In the genomic region with DNA sequence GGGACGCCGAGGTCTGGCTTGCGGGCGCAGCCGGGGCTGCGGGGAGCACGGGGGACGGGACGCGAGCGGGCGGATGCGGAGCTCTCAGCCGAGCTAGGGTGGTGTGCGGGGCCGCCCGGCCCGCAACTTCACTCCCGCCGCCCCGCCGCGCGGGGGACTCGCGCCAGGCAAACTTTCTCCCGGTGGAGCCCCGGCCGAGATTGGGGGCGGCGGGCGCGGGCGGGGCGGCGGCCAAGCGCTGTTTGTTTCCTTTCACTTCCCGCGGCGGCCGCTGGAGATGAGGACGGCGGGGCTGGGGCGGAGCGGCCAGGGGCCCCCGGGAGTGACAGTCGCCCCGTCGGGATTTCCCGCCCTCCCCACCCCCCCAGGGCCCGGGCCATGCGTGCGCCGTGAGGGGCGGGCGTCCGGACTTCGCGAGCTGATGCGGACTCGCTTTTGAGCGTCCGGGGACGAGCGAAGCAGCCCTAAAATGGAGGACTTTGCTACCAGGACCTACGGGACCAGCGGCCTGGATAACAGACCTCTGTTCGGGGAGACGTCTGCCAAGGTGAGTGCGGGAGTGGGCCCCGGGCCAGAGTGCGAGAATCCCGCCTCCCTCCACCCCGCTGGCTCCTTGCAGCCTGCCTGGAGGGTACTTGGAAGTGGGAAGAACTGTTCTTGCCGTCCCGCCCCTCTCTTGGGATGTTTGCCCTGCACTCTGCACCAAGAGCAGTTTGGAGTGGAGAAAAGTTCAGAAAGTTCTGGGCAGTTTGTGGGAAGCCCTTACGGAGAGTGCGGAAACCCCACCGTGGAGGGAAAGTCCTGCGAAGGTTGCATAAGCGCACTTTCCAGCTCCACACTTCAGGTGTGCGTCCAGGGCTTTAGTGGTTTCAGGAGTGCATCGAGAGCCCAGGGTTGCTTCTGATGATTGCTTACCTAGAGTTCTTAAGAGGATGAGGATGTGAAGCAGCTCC, we compare ENCODE assay signal across 8 mouse cellular contexts. TPM values are rescaled to one million over a fixed set of nuclear protein-coding genes. Genes with fewer than 3 reads are reported as not detected.
DNase-seq lines count a peak whose midpoint lies in the region; ATAC-seq and TF ChIP-seq lines count a peak whose summit lies in the region.

No protein-coding gene starts in this region.

- H3K4me1 ChIP-seq in thymus, adult 2 months (replicated peaks; ENCODE audit: control insufficient read depth, insufficient read depth, low read length): peaks cover 10% of the 10 kb centered on the region
- peaks cover 5% of the 10 kb centered on the region for H3K4me1 ChIP-seq in hindbrain, embryonic 16.5 days (ENCODE audit: control insufficient read depth, insufficient read depth, low read depth, low read length)
- peaks cover 16% of the 10 kb centered on the region for H3K4me1 ChIP-seq in liver, embryonic 12.5 days
- H3K4me1 ChIP-seq in stomach, embryonic 14.5 days (ENCODE audit: control insufficient read depth, insufficient read depth, low read length): no peaks in the 10 kb centered on the region

- WGBS in thymus, adult 2 months: 1% methylated on average over 80 of the region's 83 CpGs
- under 1% methylated on average over 46 of the region's 83 CpGs for whole genome bisulfite sequencing in hindbrain, embryonic 16.5 days
- WGBS in liver, embryonic 12.5 days (ENCODE audit: insufficient replicate concordance): 4% methylated on average over 66 of the region's 83 CpGs
- WGBS in stomach, embryonic 14.5 days: under 1% methylated on average over 63 of the region's 83 CpGs

- H3K27ac ChIP-seq in thymus, adult 2 months (ENCODE audit: control insufficient read depth, insufficient read depth, low read length): no peak overlapping the region
- H3K27ac ChIP-seq in hindbrain, embryonic 16.5 days (ENCODE audit: low read depth, low read length): peak overlapping the region; percentile 67
- H3K27ac ChIP-seq in liver, embryonic 12.5 days: peak overlapping the region; percentile 55
- peak overlapping the region; percentile 45; the same call in 1 of the 2 replicates for H3K27ac ChIP-seq in stomach, embryonic 14.5 days (ENCODE audit: low read length)

- H3K4me2 ChIP-seq in hindbrain, embryonic 16.5 days (ENCODE audit: low read length): peak overlapping the region; percentile 76
- peak overlapping the region; percentile 91 for H3K4me2 ChIP-seq in liver, embryonic 12.5 days
- peak overlapping the region; percentile 83 for H3K4me2 ChIP-seq in stomach, embryonic 14.5 days (replicated peaks; ENCODE audit: low read depth, low read length)

- peak overlapping the region; percentile 61 for H3K4me3 ChIP-seq in thymus, adult 2 months (ENCODE audit: control insufficient read depth, insufficient read depth, low read length)
- H3K4me3 ChIP-seq in hindbrain, embryonic 16.5 days (ENCODE audit: low read length): peak overlapping the region; percentile 97
- peak overlapping the region; percentile 78 for H3K4me3 ChIP-seq in liver, embryonic 12.5 days
- H3K4me3 ChIP-seq in stomach, embryonic 14.5 days (ENCODE audit: low read depth, low read length): peak overlapping the region; percentile 79

- DNase-seq in thymus, adult 2 months: no peak
- DNase-seq in thymus, postnatal 25 days: no peak
- peak; percentile 71 for DNase-seq in cerebellum, adult 9-10 months
- DNase-seq in gastrocnemius, adult 18-20 months (ENCODE audit: low spot score): peak; percentile 36

- 0 out of 2 replicates have a peak, but pooled peaks have one; percentile 15 for TF ChIP-seq CTCF in thymus, adult 2 months (IDR thresholded peaks at IDR 0.05; ENCODE audit: borderline replicate concordance, control insufficient read depth, extremely low read depth, insufficient read depth, low read length, poor library complexity)

- no peak for TF ChIP-seq POLR2A in thymus, adult 2 months (IDR thresholded peaks at IDR 0.05; ENCODE audit: control insufficient read depth, extremely low read depth, insufficient read depth, low read length, poor library complexity)

- peak; percentile 86 for ATAC-seq in hindbrain, embryonic 16.5 days
- ATAC-seq in liver, embryonic 12.5 days: peak; percentile 75
- ATAC-seq in monocyte, adult 5-6 weeks (replicated peaks; ENCODE audit: insufficient number of reproducible peaks, low FRiP score, low TSS enrichment, poor library complexity, severe bottlenecking): peak; percentile 13; the same call in 1 of the 2 replicates
- peak; percentile 81 for ATAC-seq in stomach, embryonic 14.5 days (ENCODE audit: insufficient number of reproducible peaks, insufficient read depth, low FRiP score, low read depth)

- peaks cover 4% of the 10 kb centered on the region; the same call in 1 of the 2 replicates for H3K27me3 ChIP-seq in thymus, adult 2 months (ENCODE audit: control insufficient read depth, insufficient read depth, low read length)
- no peaks in the 10 kb centered on the region for H3K27me3 ChIP-seq in hindbrain, embryonic 16.5 days (replicated peaks; ENCODE audit: control insufficient read depth, insufficient read depth, low read length)
- H3K27me3 ChIP-seq in liver, embryonic 12.5 days (replicated peaks): peaks cover 47% of the 10 kb centered on the region
- H3K27me3 ChIP-seq in stomach, embryonic 14.5 days (ENCODE audit: control insufficient read depth, insufficient read depth, low read length): no peaks in the 10 kb centered on the region

- peak overlapping the region; percentile 81 for H3K9ac ChIP-seq in hindbrain, embryonic 16.5 days (ENCODE audit: low read depth, low read length)
- H3K9ac ChIP-seq in liver, embryonic 12.5 days: peak overlapping the region; percentile 76
- H3K9ac ChIP-seq in stomach, embryonic 14.5 days (replicated peaks; ENCODE audit: low read depth, low read length): peak overlapping the region; percentile 67

- peaks cover 3% of the 10 kb centered on the region; the same call in 1 of the 2 replicates for H3K9me3 ChIP-seq in hindbrain, embryonic 16.5 days (ENCODE audit: control insufficient read depth, low read length)
- H3K9me3 ChIP-seq in liver, embryonic 12.5 days (replicated peaks): peaks cover 5% of the 10 kb centered on the region; the same call in 1 of the 2 replicates
- H3K9me3 ChIP-seq in stomach, embryonic 14.5 days (ENCODE audit: control insufficient read depth, low read depth, low read length): no peaks in the 10 kb centered on the region

- no peaks in the 10 kb centered on the region for H3K36me3 ChIP-seq in thymus, adult 2 months (ENCODE audit: control insufficient read depth, insufficient read depth, low read length)
- no peaks in the 10 kb centered on the region for H3K36me3 ChIP-seq in hindbrain, embryonic 16.5 days (ENCODE audit: control insufficient read depth, insufficient read depth, low read length)
- no peaks in the 10 kb centered on the region for H3K36me3 ChIP-seq in liver, embryonic 12.5 days
- no peaks in the 10 kb centered on the region for H3K36me3 ChIP-seq in stomach, embryonic 14.5 days (ENCODE audit: control insufficient read depth, insufficient read depth, low read length)

RNA-seq across cellular contexts. Expression of a gene that starts 0.7 kb away (rescaled TPM):
- 12.6 and 12.8 TPM in 2 replicates for polyA plus RNA-seq in thymus, adult 2 months (2012; rRNA removed)
- 10 to 100 TPM in 1 of 2 experiments, 1 to 10 TPM in 1; 9.7 to 11.0 TPM for total RNA-seq in gastrocnemius, adult 18-20 months (2021)
- polyA plus RNA-seq in hindbrain, embryonic 16.5 days (2015; fragmentation: Nextera tagmentation; extraction: Ambion mirVana): 5.2 and 8.7 TPM in 2 replicates
- polyA plus RNA-seq in liver, embryonic 12.5 days (2016; fragmentation: Nextera tagmentation; extraction: Ambion mirVana): 12.3 and 13.0 TPM in 2 replicates
- 93.7 to 108 TPM (median 100 TPM) in 3 replicates for total RNA-seq in monocyte, adult 5-6 weeks (2017)
- 17.2 and 20.4 TPM in 2 replicates for polyA plus RNA-seq in stomach, embryonic 14.5 days (2014; fragmentation: Nextera tagmentation; extraction: Ambion mirVana)

Comparison
In these comparisons a context has a peak if more than half of its experiments do, and no peak if none do; other contexts are left out.
1. DNase-seq: peak in cerebellum, adult 9-10 months (single experiment) and gastrocnemius, adult 18-20 months (single experiment); none in thymus, adult 2 months (single experiment) and thymus, postnatal 25 days (single experiment).
2. ATAC-seq: peak in every context shown above with its lines; median percentile 86 in hindbrain, embryonic 16.5 days; 81 in stomach, embryonic 14.5 days; 75 in liver, embryonic 12.5 days; 13 in monocyte, adult 5-6 weeks.
3. Peak in every context shown above with its lines, with median percentiles within 50 percentile points of each other: H3K4me3 ChIP-seq, H3K4me2 ChIP-seq and H3K9ac ChIP-seq.